Mouse (Mus musculus) frontal cortex, adult 2 months (tissue): ENCODE data around the gene Nkg7. TPM values are rescaled to one million over a fixed set of nuclear protein-coding genes. Genes with fewer than 3 reads are reported as not detected.
"Not testable (repeated sequence)": the region's sequence is repeated elsewhere in the genome, so short reads cannot be mapped to it uniquely, and the experiment has no call there.

ENCODE experiments used
- DNase-seq, 2 experiments: peaks; one replicate each; pipeline ENCODE4 v3.0.0; 2022; ENCODE audit warnings: low spot score in 1 of 2; ENCODE audit errors: extremely low spot score in 1 of 2
- polyA plus RNA-seq: library from polyadenylated mRNA; depleted of rRNA; stranded (reverse); fragments of >200 nt; gene quantifications from 2 replicates; pipeline ENCODE4 v1.2.3, GENCODE M21; 2012; rRNA removed

Nkg7 gene
- polyA plus RNA-seq: 0.20 and 0.21 TPM in 2 replicates

DNA sequence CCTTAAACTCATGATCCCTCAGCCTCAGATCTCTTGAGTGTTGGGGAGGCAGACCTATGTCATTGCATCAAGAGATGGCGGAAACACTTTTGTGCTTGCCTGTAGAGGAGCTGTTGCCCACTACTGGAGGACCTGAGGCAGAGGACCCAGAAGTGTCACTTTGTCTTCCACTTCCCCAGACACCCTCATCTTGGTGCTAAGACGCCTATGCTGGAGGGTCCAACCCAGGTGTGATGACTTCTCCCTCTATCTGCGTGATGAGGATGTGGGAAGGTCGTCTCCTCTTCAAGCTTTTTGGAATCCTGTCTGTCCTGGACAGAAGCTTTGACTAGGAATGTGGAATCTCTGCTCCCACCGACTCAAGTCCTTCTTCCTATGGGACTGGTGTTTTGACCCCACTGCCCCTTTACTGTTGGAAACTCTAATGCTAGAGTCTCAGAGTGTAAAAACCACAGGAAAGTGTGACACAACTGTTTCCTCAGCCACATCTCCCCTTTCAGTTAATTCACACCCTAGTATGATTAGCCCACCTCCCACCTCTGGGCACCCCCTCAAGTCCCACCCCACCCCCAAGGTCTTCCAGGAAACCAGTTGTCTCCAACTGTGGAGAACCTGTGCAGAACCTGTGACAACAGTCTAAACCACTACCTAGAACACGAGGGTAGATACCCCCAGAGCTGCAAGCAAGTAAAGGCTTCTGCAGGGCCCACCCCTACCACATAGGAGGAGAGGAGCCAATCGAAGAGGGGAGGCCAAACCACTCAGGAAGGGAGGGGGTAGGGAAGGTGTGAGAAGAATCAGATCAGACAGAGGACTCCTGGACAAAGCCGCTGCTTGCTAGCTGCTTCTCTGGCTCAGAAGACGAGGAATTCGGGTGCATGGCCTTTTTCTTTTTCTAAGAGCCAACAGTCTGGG lies at the start of gene Nkg7:
Gene Nkg7 (plus strand): TSS at position 733 of the 915 bp plus-strand sequence.
- DNase-seq: no peak

DNA sequence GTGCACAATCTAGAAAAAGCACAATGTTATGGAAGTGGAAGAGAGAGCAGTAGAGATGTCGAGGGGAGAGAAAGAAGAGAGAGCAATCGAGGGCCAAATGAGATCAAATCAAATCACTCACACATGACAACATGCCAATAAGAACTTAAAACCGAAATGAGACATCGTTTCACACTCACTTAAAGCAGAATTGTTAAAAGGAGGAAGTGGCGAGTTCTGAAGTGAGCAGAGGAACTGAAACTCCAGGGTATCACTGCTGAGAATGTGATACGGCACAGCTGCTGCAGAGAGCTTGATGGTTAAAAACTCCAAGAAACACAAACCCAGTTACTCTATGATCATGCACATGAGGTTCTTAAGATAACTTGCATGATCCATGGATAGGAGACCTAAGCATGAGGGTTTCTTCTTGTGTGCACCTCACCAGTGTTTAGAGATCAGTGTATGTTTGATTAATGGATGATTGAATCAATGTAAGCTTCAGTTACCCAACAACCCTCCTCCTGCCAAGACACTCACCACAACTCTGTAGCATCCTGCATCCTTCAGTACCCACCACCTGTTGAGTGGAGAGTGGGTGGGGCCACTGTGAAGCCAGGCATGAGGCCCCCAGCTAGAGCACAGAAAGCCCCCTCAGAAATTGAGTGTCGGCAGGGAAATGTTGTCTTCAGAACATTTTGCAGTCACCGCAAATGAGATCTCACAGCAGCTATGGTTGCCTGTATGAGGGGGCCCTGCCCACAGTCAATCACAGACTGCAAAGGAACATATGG lies 44.3 kb upstream of the Nkg7 start:
- DNase-seq: no peak

DNA sequence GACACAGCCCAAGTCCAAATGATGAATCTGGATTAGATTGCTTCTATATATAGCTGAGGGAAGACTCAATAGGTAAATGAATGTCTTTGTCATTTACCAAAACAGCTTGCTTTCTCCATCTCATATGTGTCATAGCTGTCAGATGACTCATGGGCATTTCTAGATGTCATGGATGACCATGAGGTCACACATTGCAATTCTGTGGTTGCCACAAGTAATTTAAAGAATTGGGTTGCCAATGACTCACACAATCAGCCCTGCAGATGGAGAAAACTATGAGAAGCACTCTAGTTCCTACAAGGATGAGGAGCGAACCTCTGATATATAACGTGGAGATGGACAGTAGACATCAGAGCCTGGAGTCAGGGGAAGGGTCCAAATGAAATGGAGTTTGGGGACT lies 37.4 kb upstream of the Nkg7 start:
- DNase-seq: no peak

DNA sequence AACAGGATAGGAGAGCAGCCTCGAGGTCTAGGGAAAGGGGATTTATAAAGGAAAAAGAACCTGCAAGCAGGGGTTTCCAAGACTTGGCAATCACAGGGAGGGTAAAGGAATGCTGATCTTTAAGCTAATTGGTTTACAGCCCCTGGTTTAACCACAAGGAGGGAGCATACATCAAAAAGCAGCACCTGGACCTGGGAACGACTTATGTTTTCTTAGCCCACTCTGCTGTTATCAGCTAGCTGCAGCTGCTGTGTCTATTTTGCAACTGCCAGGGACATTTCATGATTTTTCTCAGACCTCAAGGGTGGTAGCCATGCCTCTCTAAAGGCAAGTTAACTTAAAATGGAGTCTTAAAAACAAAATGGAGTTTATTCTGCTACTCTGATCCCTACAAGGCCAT lies 34.2 kb upstream of the Nkg7 start:
- no peak for DNase-seq

DNA sequence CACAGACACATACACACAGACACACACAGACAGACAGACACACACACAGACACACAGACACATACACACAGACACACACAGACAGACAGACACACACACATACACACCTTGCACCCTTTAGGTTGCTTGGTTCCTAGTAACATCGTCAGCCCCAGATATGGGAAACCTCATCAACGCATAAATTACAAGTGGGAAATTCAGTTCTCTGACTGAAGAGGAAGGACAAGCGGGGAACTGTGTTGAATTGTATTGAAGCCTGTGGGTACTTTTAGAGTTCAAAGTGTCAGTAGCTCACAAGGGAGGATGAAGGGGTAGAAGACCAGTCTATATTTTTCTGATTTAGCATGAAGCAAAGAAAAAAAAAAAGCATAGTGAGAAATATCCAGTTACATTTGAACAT lies 29.3 kb upstream of the Nkg7 start:
- DNase-seq: no peak

DNA sequence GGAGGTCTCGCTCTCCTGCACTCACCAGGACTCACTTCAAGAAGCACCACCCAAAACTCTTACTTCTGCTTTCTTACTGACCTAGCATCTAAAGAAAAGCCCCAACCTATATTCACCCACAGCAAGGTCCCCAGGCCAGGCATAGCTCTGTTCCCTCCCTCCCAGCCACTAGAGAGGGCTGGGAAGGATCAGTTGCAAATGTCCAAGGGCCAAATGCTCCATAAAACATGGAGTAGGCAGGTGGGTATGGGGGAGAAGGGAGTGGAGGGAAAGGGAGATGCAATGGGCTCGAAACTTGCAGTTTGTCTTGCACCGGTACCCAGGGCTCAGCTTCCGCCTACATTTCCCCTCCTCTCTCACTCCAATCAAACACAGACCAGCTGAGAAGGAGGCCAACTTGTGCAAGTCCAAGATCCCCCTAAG lies 28.7 kb upstream of the Nkg7 start, which contains the start of gene Siglecg:
Gene Siglecg (plus strand): TSS at position 74 of the 423 bp plus-strand sequence.
- no peak for DNase-seq

DNA sequence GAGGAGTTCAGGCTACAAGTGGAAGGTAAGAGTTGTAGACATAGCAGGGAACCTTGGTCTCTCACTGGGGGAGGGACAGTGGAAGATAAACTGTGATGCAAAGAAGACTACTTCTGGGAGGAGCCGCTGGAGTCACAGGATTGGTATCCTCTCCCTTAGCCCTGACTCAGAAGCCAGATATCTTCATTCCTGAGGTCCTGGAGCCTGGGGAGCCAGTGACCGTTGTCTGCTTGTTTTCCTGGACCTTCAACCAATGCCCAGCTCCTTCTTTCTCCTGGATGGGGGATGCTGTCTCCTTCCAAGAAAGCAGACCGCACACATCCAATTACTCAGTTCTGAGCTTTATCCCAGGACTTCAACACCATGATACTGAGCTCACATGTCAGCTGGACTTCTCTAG lies 27.8 kb upstream of the Nkg7 start:
- DNase-seq: no peak

DNA sequence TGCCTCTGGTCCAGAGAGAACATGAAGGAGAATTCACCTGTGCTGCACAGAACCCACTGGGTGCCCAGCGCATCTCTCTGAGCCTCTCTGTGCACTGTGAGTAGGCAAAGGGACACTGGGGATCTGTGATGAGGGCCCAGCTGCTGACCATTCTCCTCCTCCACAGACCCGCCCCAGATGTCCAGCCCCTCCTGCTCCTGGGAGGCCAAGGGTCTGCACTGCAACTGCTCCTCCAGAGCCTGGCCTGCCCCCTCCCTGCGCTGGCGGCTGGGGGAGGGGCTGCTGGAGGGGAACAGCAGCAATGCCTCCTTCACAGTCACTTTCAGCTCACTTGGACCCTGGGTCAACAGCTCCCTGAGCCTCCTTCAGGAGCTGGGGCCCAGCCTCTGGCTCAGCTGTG lies 25.1 kb upstream of the Nkg7 start:
- DNase-seq: not testable (repeated sequence)

DNA sequence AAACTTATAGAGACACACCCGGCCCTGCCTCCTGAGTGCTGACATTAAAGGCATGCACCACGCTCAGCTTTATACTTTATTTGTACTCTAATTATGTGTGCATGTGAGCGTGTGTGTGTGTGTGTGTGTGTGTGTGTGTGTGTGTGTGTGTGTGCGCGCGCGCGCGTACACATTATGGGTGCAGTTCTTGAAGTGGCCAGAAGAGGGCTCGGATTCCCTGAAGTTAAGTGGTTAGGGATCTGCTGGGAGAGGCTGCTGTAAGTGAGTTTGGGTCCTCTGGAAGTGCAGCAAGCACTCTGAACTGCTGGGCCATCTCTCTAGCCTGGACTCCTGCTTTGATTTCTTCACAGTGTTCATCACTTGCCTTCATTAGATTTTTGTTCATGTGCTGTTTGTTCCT lies 19.6 kb upstream of the Nkg7 start:
- DNase-seq: no peak

DNA sequence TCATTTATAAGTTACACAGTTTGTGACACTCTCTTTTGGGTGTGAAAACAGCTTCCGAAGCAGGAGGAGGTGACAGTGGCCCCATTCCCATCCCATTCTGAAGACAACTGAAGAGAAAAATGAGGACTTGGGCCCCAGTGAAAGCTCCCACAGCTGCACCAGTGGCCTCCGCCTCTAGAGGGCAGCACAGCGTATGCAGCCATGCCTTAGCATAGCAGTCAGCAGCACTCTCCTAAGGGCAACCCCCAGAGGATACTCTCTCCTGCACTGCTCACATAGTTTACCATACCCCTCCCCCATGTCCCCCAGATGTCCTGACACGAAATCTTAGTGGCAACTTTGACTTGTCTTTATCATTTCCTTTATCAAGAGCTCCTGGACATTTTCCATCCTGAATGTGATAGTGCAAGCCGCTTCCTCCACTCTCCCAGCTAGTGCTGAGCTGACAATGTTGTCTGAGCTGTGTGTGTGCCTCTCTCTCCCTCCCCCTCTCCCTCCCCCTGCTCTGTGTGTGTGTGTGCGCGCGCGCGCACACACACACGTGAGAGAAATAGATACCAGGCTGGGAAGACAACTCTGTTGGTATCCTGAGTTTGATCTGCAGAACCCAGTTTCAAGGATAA lies 13.8 kb upstream of the Nkg7 start:
- peak; percentile 35 to 91 for DNase-seq

DNA sequence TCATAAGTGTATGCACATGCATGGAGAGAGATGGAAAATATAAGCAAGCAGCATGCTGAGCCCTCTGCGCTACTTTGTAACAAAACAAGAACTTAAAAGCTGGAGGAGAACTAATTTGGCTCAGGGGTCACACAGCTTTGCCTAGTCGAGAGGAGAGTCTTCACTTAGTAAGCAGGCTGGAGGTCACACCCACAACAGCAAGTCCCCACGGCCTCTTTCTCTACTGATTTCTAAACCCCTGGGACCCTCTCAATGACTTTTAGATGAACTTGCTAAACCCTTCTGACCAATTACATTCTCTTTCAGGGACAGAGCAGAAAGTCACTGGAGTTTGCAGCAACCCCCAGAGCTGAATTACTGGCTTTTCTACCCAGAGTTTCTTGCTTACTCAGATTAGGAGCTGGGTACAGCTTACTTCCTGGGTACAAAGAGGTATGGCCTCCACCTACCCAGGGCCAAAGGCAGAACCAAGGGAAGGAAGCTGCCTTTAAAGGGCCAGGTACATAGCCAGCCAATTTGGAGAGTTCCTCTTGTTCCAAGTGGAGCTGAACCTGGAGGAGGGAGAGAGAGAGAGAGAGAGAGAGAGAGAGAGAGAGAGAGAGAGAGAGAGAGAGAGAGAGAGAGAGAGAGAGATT lies 12.8 kb upstream of the Nkg7 start:
- no peak for DNase-seq

DNA sequence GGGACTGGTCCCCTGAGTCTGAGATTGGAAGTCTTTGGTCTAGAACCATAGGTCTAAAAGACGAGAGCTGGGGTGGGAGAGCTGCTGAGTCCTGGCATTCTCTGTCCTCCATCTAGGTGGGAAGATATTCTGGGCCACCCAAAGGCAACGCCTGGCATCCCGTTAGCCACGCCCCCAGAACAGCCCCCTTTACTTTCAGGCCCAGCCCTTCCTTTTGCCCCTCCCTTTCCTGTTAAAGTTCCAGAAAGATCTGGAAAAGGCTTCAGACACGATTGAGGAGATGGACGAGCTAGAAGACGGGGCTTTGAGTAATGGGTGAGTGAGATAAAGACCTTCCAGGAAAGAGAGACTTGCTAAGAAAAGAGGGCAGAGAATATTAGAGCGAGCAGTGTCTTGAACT lies 9.5 kb upstream of the Nkg7 start, which contains the start of gene Lim2:
Gene Lim2 (plus strand): TSS at position 265 of the 400 bp plus-strand sequence.
- no peak for DNase-seq

DNA sequence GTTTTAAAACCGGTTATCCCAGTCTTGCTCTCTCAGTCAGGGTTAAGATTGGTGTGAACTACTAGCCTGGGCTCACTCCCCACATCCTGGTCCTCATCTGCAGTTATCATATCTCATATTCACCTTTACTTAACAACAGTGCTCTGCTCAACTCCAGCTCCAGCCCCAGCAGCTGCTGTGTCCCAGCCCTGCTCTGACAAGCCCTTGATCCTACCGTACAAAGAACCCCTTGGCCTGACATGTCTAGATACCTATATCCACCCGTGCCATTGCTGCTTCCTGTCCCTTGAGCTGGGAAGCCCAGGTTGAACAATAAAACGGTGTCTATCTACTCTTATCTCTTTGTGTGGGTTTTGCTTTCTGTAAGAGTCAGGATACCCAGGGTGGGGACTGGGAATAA lies 7.4 kb upstream of the Nkg7 start:
- DNase-seq: no peak

DNA sequence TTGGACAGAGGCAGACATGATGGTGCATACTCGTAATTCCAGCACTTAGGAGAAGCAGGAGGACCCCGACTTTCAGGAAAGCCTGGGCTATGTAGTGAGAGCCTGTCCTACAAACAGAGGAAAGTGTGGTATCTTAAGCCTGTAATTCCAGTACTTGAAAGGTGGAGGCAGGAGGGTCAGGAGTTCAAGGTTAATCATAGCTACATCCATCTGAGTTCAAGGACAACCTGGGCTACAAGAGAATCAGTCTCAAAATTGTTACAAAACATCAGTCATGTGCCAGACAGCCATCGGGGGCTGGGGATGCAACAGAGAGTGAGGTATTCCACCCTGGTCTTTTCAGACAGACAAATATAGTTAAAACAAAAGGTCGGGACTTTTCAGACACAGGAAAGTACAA lies 4.0 kb upstream of the Nkg7 start:
- DNase-seq: no peak

DNA sequence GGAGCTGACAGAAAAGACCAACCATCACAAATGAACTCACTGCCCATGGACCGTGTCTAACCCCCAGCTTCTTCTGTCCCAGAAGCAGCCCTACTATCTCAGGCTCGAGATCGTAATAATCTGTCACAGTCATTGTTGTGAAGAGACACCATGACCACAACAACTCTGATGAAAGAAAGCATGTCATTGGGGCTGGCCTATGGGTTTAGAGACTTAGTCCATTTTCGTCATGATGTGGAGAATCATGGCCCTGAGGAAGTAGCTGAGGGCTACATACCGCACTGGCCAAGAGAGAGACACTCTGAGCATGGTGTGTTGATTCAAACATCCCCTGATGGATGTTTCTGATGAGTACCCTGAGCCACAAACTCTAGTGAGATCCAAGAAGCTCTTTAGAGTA lies 2.2 kb upstream of the Nkg7 start:
- DNase-seq: no peak

DNA sequence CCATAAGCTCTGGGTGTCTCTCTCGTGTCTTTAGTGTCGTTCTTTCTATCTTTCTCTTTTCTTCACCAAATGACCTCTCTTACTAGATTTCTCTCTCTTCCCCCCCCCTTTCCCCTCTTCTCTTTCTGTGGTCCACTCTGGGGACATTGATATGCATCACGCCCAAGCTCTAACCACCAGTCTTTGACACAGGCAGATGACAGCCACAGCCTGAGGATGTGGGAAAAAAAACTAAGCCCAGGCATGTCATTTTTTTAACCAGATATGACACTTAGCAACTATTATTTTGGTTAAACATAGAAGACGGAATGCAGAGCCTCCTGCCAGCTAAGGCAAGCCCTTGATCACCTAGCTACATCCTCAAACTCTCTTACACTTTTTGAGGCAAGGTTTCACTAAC lies 1.7 kb downstream of the Nkg7 start:
- no peak for DNase-seq

DNA sequence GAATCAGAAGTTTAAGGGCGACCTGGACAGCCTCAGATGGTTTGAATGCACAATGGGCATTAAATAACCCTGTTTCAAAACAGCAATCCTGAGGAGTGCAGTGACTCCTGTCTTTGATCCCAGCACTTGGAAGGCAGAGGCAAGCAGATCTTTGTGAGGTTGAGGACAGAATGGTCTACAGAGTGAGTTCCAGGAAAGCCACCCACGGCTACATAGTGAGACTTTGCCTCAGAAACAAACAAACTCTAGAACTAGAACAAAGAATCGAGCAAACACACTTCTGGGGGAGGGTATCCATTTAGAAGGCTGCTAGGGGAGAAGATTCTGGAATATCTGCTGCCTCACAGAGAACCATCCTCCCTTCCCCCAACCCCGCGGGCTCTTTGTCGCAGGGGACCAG lies 3.6 kb downstream of the Nkg7 start, which contains the start of gene Cldnd2:
Gene Cldnd2 (plus strand): TSS at position 301 of the 400 bp plus-strand sequence.
- DNase-seq: no peak

DNA sequence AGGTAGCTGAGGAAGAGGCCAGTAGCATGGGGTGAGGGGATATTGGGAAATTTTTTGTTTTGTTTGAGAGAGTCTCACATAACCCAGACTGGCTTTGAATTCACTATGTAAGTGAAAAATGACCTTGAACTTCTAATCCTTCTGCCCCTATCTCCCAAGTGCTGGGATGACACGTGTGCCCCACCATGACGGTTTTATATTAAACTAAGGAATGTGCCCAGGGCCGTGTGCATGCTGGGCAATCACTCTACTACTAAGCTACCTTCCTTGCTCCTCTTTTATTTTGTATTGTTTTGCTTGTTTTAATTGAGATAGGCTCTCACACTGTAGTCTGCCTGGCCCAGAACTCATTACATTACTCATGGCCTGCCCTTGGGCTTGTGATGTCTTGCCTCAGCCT lies 4.2 kb downstream of the Nkg7 start:
- DNase-seq: no peak

DNA sequence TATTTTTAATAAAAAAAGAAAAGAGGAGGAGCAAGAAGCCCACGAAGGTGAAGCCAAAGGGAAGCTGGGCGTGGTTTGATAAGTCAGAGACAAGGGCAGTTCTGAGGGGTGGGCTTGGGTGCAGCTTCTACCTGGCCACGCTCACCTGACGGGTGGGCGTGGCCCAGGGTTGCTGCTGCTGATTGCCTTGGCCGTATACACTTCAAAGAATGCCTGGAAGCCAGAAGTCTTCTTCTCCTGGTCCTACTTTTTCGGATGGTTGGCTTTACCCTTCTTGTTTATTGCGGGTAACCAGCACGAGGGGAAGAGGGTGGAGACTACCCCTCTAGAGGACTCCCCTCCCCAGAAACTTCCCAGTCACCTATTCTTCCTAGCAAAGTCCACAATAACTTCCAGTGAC lies 5.8 kb downstream of the Nkg7 start:
- no peak for DNase-seq

DNA sequence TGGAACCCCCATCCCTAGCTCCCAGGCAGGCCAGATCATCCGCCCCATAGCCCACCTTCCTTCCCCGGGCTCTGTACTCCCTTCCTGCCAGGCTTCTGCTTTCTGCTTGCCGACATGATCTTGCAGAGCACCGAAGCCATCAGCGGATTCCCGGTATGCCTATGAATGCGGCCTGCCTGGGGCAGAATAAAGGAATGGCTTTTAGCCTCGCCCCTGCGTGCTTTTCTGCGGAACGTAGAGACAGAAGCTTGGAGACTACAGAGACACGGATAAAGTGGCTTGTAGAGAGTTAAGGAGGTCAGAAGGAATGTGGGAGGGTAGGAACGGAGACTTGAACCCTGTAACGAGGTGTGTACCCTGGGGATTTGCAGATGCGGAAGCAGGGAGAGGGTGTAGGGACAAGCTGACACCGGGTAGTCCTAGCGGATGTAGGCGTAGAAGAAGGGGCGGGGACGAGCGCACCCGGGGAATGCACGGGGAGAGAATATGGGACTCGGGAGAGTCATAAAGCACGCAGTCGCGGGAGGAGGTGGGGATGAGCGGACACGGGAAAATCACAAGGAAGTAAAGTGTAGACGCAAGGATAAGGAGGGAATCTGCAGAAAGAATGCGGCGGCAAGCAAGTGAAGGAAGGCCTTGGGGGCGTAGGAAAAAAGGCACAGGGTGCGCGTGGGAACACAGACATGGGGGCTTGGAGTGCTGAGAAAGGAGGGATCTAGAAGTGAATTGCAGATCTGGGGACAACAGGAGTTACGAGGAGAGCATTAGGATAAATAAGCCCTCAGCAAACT lies 6.4 kb downstream of the Nkg7 start:
- DNase-seq: peak; percentile 55 to 75
